Mouse (Mus musculus) kidney, postnatal 36 days (tissue): ENCODE measurements around the gene Slc17a4.

ENCODE experiments used
- DNase-seq, 2 experiments: peaks; one replicate each; pipeline ENCODE4 v3.0.0; 2021 to 2022; ENCODE audit warnings: mixed read lengths in 2 of 2

Slc17a4 gene

DNA sequence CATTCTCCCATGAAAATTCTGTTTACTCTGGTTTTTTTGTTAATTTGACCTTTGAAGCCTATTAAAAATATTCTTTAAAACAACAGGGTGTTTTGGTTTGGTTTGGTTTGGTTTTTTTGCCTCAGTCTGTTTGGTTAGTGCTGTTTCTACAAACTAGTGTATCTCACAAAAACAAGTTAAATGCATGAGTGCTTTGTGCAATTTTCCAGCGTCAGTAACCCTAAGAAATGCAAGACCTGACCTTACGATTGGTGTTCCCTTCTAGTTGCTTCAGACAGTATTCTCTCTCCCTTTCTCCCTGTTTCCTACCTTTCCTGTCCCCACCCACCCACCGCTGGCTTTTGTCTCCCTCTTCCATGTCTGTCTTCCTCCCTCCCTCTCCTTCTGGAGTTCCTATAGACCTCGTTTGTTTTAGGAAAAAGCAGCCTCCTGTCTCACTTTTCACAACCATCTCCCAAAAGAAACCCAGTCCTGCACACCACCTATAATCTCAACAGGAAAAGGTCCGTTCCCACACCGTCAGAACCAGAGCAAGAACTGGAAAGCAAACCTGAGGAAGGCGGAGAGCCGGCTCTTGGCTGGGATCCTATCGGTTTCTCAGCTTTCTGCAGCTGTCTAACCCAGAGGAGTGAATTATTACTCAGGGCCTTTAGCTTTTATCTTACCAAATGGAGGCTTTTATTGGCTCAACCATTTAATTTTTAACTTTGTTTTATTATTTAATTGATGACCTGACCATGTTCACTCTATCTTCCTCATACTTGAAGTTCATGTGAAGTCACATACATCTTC is at the start of gene Slc17a4:
TSS of gene Slc17a4 (minus strand) at position 634 of the 792 bp plus-strand sequence.
- peak; percentile 36 to 45 for DNase-seq

DNA sequence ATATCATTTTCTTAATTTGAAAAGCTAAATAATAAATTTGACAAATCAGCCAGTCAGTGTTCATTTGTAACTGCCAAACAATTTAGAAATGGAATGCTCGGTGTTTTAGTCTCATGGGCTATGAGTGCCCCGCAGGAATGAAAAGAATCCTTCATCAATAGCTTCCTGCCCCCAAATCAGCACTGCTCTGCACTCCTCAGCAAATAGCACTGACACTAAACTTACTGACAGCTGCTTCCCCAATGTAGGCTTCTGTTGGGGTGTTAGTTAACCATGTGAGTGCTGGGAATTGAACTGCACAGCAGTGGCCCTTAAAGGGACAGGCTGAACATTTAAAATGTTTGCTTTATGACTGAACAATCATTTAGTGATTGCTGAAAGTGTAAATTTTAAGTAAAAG is 45.0 kb upstream of the Slc17a4 start:
- DNase-seq, result no peak

GRCm38 (mm10) chr13:23950928-23951327 is 36.1 kb upstream of the Slc17a4 start:
- DNase-seq, result peak; percentile 55 to 79

GRCm38 (mm10) chr13:23949484-23950246 is 34.9 kb upstream of the Slc17a4 start:
- no peak for DNase-seq

DNA sequence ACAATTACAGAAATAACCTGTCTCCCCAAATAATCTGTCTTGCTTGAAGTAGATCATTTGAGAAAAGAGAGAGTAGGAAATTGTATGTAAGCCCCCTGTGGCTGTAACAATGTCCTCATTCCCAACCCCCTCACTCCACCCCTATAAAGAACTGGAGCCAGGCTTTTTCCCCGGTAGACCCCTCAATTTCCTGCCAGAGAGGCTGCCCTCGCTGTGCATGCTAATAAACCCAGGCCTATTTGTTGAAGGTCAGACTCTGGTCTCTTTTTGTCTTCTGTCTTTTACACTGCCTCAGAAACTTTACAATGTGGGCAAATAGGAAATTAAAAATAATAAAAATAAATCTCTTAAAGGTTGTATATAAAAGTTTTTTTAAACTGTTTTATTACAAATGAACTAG is 31.4 kb upstream of the Slc17a4 start:
- DNase-seq, result no peak

GRCm38 (mm10) chr13:23942861-23943260 is 28.1 kb upstream of the Slc17a4 start:
- no peak for DNase-seq

DNA sequence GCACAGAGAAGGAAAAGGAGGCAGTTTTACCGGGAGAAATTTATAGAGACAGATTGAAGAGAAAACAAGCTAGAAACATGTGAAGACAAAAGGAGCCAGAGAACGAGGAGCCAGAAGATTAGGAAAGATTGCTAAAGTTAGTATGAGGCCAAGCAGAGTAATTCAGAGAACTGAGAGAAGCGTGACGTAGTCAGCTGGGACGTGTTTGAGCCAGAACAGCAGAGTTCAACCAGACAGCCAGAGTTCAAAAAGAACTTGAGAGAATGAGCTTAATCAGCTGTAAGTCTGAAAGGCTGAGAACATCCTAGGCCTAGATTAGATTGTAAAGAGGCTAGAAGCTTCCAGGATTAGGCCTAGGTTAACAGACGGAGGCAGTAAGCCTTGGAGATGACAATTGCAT is 25.5 kb upstream of the Slc17a4 start:
- peak; percentile 24 to 41 for DNase-seq

- peak; percentile 64 to 82 for DNase-seq
These were observed 23.9 kb upstream of the Slc17a4 start for GRCm38 (mm10) chr13:23938699-23939098.

DNA sequence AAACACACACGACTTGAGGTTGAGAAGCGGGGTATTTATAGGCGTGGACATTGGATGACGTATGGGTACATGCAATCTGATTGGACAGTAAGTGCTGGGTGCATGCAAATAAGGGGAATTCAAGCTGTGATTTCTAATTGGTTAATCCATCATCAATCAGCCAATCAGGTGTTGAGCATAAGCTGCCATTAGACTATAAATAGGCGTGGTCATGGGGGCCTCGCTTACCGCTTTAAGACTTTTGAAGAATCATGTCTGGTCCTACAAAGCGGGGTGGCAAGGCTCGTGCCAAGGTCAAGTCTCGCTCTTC is 19.4 kb upstream of the Slc17a4 start, which contains the start of gene Hist1h2aa:
TSS of gene Hist1h2aa (plus strand) at position 252 of the 310 bp plus-strand sequence.
- no peak for DNase-seq

- no peak for DNase-seq
These were observed 18.8 kb upstream of the Slc17a4 start, which contains the start of gene Hist1h2ba for GRCm38 (mm10) chr13:23933421-23934210. TSS of gene Hist1h2ba (minus strand) at chr13:23934156.

DNA sequence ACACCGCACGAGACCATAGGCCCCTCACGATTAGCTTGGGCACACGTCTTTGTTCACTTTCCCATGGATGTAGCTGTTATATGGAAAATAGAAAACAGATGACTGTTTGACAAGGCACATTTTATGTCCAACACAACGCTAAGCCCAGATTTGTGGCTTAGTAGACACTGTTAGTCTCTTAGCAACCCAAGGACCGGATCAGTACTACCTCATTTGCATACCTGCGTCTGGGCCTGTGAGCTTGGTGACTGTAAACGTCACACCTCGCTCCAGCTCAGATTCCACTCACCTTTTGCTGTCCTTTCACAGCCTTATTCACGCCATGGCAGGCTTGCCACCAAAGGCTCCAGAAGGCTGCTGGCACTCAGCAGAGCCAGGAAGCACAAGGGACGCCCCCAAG is 16.1 kb upstream of the Slc17a4 start:
- DNase-seq, result no peak

- no peak for DNase-seq
These were observed 15.7 kb upstream of the Slc17a4 start for GRCm38 (mm10) chr13:23930461-23930860.

DNA sequence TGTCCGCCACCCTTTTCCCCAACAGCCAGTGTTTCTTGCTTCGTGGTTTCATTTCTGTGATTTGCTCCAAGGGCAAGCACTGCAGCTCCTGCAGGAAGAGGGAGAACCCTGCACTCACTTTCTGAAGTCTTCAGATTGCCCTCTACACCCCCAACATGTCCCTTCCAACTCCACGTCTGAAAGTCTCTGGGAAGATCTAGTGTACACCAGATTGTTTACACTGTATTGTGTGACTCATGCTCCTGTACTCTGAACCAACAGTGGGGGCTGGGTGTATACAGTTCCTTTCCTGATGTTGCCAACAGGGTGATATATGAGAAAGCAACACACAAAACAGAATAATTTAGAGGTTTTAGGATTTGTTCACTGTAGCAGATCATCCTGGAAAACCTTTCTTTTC is 13.8 kb upstream of the Slc17a4 start:
- no peak for DNase-seq

DNA sequence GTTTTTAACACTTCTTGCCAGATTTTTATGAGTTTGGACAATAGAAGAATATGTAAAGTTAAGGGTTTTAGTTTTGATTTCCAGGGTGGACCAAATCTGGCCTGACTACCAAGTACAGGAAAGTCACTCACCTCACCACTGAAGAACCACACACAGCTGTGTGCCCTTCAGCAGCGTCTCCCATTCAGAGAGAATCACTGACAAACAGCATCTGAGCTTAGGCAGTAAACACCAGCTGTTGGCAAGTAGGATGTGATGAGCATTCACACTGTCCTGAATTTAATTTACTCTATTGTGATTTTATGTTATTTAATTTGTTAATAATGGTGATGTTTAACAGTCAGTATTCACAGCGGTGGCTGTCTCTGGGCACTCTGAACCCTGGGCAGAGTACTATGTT is 11.0 kb upstream of the Slc17a4 start:
- DNase-seq, result no peak

GRCm38 (mm10) chr13:23917674-23918073 is 2.9 kb upstream of the Slc17a4 start:
- peak; percentile 32 to 35 for DNase-seq

DNA sequence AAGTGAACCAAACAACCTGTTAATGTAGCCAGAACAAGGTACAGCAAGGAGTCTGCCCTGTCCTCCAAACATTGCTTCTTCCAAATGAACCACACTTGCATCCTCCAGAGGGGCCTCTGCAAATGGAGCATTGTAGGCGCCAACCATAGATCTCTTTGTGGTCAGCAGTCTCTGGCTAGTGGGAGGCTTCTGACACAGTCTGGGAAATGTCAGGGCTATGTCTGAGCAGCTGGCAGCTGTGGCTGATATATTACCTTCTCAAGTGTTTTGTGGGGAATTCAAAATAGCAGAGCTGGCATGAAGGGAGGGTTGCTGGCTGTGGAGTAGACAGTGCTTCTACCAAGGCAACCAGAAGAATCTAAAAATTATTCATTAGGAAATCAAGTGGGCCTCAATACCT is 1.3 kb upstream of the Slc17a4 start:
- no peak for DNase-seq

GRCm38 (mm10) chr13:23913791-23914306 is 960 bp downstream of the Slc17a4 start:
- DNase-seq, result peak; percentile 22 to 41

GRCm38 (mm10) chr13:23911335-23911734 is 3.5 kb downstream of the Slc17a4 start:
- no peak for DNase-seq

DNA sequence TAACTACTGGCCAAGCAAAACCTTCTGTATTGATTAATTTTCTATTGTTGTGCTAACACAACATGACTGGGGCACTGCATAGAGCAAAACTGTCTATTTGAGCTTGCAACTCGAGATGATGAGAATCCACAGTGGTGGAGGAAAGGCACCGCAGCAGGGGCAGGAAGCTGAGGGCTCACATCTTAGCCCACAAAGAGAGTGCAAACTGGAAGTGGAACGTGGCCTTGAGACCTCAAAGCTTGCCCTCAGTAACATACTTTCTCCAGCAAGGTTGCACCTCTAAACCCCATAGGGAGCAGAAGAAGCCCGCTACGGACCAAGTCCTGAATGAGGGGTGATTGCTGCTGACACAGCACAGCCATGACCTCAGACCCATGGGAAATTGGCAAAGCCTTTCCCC is 4.7 kb downstream of the Slc17a4 start:
- DNase-seq, result no peak

DNA sequence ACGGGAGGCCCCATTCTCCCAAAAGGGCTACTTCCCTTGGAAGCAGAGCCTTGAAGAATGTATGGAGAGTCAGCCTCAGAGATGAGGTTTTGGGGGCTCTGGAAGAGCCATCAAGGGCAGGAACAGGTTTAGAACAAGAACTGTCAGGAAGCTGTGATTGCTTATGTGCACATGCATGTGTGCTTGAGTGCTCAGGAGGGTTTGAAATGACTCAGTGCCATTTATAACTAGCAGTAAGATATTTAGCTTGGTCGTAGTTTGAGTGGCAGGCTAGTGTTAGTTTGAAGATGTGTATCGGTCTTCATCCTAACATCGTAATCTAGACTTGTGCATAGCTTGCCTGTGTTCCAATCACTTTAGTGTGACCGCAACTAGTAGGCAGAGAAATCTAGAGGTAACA is 7.9 kb downstream of the Slc17a4 start:
- DNase-seq, result no peak

GRCm38 (mm10) chr13:23898242-23898641 is 16.6 kb downstream of the Slc17a4 start:
- DNase-seq, result peak; percentile 29 to 38

DNA sequence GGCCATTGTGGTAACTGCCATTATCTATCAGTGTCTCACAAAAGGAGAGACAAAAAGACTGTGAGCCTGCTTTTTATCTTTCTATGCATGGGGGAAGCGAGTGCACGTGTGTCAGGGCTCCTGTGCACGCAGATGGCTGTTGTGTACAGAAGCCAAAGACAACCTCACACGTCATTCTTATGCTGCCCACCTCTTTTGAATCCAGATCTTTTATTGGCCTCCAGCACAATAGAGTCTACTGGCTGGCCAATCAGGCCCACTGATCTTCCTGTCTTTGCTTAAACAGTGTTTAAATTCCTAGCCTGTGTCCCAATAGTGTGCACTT is 21.6 kb downstream of the Slc17a4 start:
- DNase-seq, result no peak

DNA sequence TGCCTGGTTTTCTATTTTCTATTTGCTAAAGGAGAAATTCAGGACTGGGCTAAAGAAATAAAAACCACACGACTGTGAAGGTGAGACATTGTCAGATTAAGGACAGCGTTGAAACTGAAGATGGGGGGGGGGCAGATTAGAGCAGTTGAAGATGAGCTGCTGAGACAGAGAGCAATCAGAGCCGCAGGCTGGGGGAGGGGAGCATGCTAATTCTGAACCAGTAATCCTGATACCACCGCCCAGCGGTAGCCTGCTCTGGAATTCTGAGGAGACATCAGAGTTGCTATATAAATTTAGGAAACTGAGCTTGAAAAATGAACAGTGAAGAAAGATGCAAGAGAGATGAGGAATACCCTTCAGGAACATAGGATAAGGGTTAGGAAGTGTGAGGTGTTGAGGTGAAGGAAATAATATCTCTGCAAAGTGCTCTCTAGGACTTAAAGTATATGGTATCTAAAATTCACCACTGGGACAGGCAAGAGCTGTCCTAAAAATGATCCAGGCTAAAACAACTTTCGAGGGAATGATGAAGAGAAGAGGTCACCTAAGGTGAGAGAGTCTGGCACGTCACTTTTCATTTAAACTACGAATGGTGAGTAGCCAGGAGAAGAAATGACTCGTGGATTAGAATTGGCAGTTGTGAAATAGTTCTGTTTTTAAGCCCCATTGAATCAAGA is 22.1 kb downstream of the Slc17a4 start:
- no peak for DNase-seq
